Mouse (Mus musculus) heart, adult 11 months (tissue): ENCODE results near the gene Lyz1.
"Not testable (repeated sequence)": the region's sequence is repeated elsewhere in the genome, so short reads cannot be mapped to it uniquely, and the experiment has no call there.

Experiments
- DNase-seq: peaks from one replicate; pipeline ENCODE4 v3.0.0; 2022

Gene Lyz1

GRCm38 (mm10) chr10:117292671-117293070 lies at the start of gene Lyz1:
TSS of gene Lyz1 (minus strand) at chr10:117292868.
- peak; percentile 96 for DNase-seq

- no peak for DNase-seq
Observed at GRCm38 (mm10) chr10:117342406-117342805, 49.7 kb upstream of the Lyz1 start.

- DNase-seq: peak; percentile 15
Observed at GRCm38 (mm10) chr10:117341029-117341428, 48.4 kb upstream of the Lyz1 start.

- peak; percentile 77 for DNase-seq
Observed at GRCm38 (mm10) chr10:117339241-117339640, 46.6 kb upstream of the Lyz1 start.

- DNase-seq: no peak
Observed at GRCm38 (mm10) chr10:117337946-117338345, 45.3 kb upstream of the Lyz1 start.

- DNase-seq: peak; percentile 18
Observed at GRCm38 (mm10) chr10:117335649-117336048, 43.0 kb upstream of the Lyz1 start.

- peak; percentile 89 for DNase-seq
Observed at GRCm38 (mm10) chr10:117330521-117330920, 37.9 kb upstream of the Lyz1 start.

- peak; percentile 91 for DNase-seq
Observed at GRCm38 (mm10) chr10:117323782-117324181, 31.1 kb upstream of the Lyz1 start.

- DNase-seq: peak; percentile 61
Observed at GRCm38 (mm10) chr10:117322630-117323029, 30.0 kb upstream of the Lyz1 start.

GRCm38 (mm10) chr10:117320571-117320981 lies 27.9 kb upstream of the Lyz1 start:
- DNase-seq: peak; percentile 83

GRCm38 (mm10) chr10:117316391-117316790 lies 23.7 kb upstream of the Lyz1 start:
- peak; percentile 90 for DNase-seq

- DNase-seq: peak; percentile 90
Observed at GRCm38 (mm10) chr10:117313133-117313532, 20.5 kb upstream of the Lyz1 start.

- DNase-seq: peak; percentile 72
Observed at GRCm38 (mm10) chr10:117312168-117312567, 19.5 kb upstream of the Lyz1 start.

- DNase-seq: peak; percentile 78
Observed at GRCm38 (mm10) chr10:117304371-117304770, 11.7 kb upstream of the Lyz1 start.

GRCm38 (mm10) chr10:117301688-117302087 lies 9.0 kb upstream of the Lyz1 start:
- DNase-seq: no peak

- peak; percentile 78 for DNase-seq
Observed at GRCm38 (mm10) chr10:117299901-117300520, 7.3 kb upstream of the Lyz1 start.

- peak; percentile 61 for DNase-seq
Observed at GRCm38 (mm10) chr10:117299106-117299505, 6.4 kb upstream of the Lyz1 start.

- DNase-seq: peak; percentile 71
Observed at GRCm38 (mm10) chr10:117298336-117298735, 5.7 kb upstream of the Lyz1 start.

- not testable (repeated sequence) for DNase-seq
Observed at GRCm38 (mm10) chr10:117290936-117291335, 1.7 kb downstream of the Lyz1 start.

- no peak for DNase-seq
Observed at GRCm38 (mm10) chr10:117290046-117290870, 2.4 kb downstream of the Lyz1 start.

GRCm38 (mm10) chr10:117289034-117289505 lies 3.6 kb downstream of the Lyz1 start:
- DNase-seq: not testable (repeated sequence)

- DNase-seq: peak; percentile 91
Observed at GRCm38 (mm10) chr10:117288197-117289033, 4.3 kb downstream of the Lyz1 start.

GRCm38 (mm10) chr10:117287226-117287850 lies 5.3 kb downstream of the Lyz1 start:
- DNase-seq: no peak
